Mouse (Mus musculus): ENCODE measurements around the gene Dnase1l3. TPM values are rescaled to one million over a fixed set of nuclear protein-coding genes. Genes with fewer than 3 reads are reported as not detected.

The Dnase1l3 gene
- polyA plus RNA-seq, 1 experiment from 2014 or later, result not detected

DNA sequence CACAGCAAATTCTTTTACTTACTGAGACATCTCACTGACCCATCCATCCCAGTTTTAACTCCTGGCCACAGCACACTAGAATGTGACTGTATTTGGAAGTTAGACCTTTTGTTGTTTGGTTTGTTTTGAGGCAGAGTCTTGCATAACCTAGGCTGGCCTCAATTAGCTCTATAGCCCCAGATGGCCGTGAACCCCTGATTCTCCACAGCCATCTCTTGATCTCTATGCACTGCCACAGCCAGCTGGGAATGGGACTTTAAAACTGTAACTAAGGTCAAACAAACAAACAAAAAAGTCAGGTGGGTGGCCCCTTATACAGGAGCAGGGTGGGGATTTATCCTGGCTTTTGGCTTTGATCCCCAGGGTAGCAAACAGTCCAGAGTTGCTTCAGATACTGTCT is 19.7 kb downstream of the Dnase1l3 start:
- H3K27ac ChIP-seq, result no peak overlapping the region
- no peak overlapping the region for H3K9ac ChIP-seq (replicated peaks)
- no peak overlapping the region for H3K4me2 ChIP-seq
- no peaks in the 10 kb centered on the region for H3K4me1 ChIP-seq (replicated peaks)
- WGBS, result 74% methylated on average over 1 of the region's 1 CpGs
- H3K27me3 ChIP-seq, result no peaks in the 10 kb centered on the region
- H3K36me3 ChIP-seq, result no peaks in the 10 kb centered on the region
- ATAC-seq (ENCODE audit: insufficient number of reproducible peaks, insufficient read depth, low FRiP score, low TSS enrichment, low read depth), result no peak
- no peaks in the 10 kb centered on the region for H3K9me3 ChIP-seq
- H3K4me3 ChIP-seq (replicated peaks), result no peak overlapping the region

DNA sequence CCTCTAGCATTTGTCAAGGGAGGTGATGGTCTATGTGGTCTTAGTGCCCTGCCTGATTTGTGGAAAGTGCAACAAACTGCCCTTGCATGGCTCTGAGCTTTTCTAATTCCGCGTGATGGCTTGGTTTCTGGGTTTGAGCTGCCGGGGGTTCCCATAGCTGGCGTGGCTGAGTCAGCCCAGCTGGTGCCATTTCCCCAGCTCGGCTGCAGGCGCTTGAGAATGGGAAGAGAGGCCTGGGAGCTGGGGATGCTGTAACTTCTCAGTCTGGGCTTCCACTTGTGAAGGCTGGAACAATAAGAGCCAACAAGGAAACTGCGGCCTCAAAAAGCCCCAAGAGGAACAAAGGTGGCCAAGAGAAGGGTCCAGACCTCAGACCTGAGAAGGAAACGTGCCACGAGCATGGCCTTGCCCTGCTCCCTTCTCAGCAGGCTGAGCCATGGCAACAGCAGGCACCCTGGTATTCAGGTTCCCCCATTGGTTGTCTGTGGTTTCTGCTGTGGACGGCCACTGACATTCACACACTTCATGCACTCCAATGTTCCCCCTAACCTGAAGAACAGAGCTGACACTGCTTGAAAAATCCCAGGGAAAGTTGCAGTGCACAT is 22.4 kb downstream of the Dnase1l3 start:
- H3K4me1 ChIP-seq (replicated peaks), result no peaks in the 10 kb centered on the region
- no peak overlapping the region for H3K9ac ChIP-seq (replicated peaks)
- no peaks in the 10 kb centered on the region; the same call in 1 of the 2 replicates for H3K27me3 ChIP-seq
- ATAC-seq (ENCODE audit: insufficient number of reproducible peaks, insufficient read depth, low FRiP score, low TSS enrichment, low read depth), result no peak
- H3K36me3 ChIP-seq, result no peaks in the 10 kb centered on the region
- no peak overlapping the region for H3K4me3 ChIP-seq (replicated peaks)
- whole genome bisulfite sequencing, result 63% methylated on average over 10 of the region's 10 CpGs
- no peak overlapping the region for H3K4me2 ChIP-seq
- H3K27ac ChIP-seq, result no peak overlapping the region
- H3K9me3 ChIP-seq, result no peaks in the 10 kb centered on the region

DNA sequence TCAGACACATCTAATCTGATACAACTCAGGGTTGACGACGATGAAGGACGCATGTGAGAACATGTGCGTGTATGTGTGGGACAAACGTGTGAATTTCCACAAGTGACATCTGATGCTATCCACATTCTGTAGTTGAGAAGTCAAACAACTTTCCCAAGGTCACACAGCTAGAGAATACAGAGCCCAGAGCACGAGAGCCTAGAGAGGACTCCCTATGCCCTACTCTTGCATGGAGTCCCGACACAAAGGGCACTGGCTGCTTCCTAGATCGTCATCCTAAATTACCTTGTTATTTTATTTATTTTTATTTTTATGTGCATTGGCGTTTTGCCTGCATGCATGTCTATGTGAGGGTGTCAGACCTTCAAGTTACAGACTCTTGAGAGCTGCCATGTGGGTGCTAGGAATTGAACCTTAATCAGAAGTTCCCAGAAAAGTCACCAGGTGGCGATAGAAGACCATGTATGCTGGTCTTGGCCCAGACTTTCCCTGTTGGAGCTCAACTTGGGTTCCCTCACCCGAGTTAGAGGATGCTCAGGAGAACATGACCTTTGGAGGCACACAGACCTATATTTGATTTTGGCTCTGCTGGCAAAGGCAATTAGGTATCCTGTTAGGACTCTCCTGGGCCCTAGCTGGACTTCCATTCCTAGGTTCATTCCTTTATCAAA is 30.0 kb downstream of the Dnase1l3 start:
- Histone ChIP-seq H3K27me3 (peaks cover 3% of the 10 kb centered on the region), H3K4me1 (replicated peaks) (peaks cover 13% of the 10 kb centered on the region; the same call in 1 of the 2 replicates), H3K9ac (replicated peaks) (no peak overlapping the region), H3K4me2 (no peak overlapping the region), H3K4me3 (replicated peaks) (no peak overlapping the region), H3K9me3 (no peaks in the 10 kb centered on the region), H3K27ac (no peak overlapping the region), H3K36me3 (no peaks in the 10 kb centered on the region)
- 0 out of 2 replicates have a peak, but pooled peaks have one; percentile 27 for ATAC-seq (ENCODE audit: insufficient number of reproducible peaks, insufficient read depth, low FRiP score, low TSS enrichment, low read depth)
- WGBS, result 54% methylated on average over 11 of the region's 11 CpGs

DNA sequence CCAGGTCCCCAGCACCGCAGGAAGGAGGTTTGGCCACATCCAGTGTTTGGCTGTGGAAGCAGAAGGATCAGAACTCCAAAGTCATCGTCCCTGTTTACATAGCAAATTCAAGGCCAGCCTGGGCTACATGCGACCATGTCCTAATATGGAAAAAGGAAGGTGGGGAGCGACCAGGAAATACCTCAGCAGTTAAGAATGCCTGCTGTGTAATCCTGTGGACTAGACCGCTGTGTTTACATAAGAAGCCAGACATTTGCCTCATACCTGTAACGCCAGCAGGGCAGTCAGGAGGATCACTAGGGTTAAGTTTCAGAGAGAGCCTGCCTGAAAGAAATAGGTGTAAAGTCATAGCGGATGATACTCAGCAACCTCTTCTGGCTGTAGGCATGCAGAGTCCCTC is 31.2 kb downstream of the Dnase1l3 start:
- Histone ChIP-seq H3K4me2 (no peak overlapping the region), H3K4me3 (replicated peaks) (no peak overlapping the region), H3K27ac (no peak overlapping the region), H3K36me3 (no peaks in the 10 kb centered on the region), H3K9me3 (no peaks in the 10 kb centered on the region), H3K27me3 (peaks cover 3% of the 10 kb centered on the region), H3K9ac (replicated peaks) (no peak overlapping the region), H3K4me1 (replicated peaks) (peaks cover 13% of the 10 kb centered on the region; the same call in 1 of the 2 replicates)
- no peak for ATAC-seq (ENCODE audit: insufficient number of reproducible peaks, insufficient read depth, low FRiP score, low TSS enrichment, low read depth)
- WGBS, result 58% methylated on average over 7 of the region's 7 CpGs

DNA sequence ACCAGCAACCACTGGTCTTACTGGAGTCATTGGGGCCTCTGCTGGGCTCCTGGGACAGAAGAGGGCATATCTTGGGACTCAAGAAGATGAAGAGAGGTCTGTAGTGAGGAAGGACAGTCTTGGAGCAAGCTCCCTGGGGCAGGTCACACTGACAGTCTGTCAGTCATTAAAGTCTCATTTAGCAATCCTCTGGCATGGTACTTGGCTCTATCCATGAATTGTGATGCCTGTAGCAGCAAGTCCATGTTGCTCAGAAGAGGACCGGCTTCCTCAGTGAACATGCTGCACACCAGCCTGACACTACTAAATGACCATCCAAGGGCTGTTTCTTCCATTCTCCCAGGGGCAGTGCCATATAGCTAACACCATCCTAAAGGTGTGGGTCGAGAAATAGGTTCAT is 31.7 kb downstream of the Dnase1l3 start:
- H3K4me3 ChIP-seq (replicated peaks), result no peak overlapping the region
- 85% methylated on average over 2 of the region's 2 CpGs for WGBS
- peaks cover 13% of the 10 kb centered on the region; the same call in 1 of the 2 replicates for H3K4me1 ChIP-seq (replicated peaks)
- no peak overlapping the region for H3K4me2 ChIP-seq
- H3K9me3 ChIP-seq, result no peaks in the 10 kb centered on the region
- ATAC-seq (ENCODE audit: insufficient number of reproducible peaks, insufficient read depth, low FRiP score, low TSS enrichment, low read depth), result no peak
- no peak overlapping the region for H3K27ac ChIP-seq
- H3K27me3 ChIP-seq, result peaks cover 3% of the 10 kb centered on the region
- H3K9ac ChIP-seq (replicated peaks), result no peak overlapping the region
- H3K36me3 ChIP-seq, result no peaks in the 10 kb centered on the region

DNA sequence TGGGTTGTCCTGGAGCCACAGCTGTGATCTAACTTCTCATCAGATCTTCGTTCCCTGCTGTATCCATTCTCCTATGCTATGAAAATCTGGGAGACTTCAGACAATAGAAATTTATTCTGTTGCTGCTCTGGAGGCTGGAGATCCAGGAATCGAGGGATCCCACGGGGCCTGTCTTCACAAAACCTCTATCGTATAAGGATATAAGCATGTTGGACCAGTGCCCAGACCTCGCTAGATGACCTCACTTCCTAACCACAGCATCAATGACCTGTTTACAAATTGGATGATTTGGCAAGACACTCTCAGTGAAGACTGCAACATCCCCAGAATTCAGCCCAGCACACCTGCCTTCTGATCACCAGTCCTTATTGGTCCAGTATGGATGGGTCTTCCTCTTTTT is 32.7 kb downstream of the Dnase1l3 start:
- no peaks in the 10 kb centered on the region for H3K36me3 ChIP-seq
- peaks cover 17% of the 10 kb centered on the region; the same call in 1 of the 2 replicates for H3K4me1 ChIP-seq (replicated peaks)
- 81% methylated on average over 5 of the region's 5 CpGs for WGBS

DNA sequence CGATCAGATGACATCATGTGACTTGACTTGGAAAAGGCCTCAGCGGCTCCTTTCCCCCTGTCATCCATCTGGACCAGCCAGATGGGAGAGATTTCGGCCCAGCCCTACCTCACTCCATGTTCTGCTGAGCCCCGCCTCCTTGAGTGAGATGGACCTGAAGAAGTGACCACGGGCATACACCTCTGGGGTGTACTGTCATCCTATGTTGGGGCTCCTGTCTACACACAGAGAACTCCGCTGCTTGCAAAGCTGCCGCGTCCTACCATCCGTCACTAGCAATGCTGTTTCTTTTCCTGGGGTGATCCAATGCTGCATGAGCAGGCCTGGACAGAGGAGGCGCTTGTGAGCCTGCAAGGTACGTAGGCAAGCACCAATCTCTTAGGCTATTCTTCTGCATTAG is 33.8 kb downstream of the Dnase1l3 start:
- H3K9ac ChIP-seq (replicated peaks), result no peak overlapping the region
- peaks cover 3% of the 10 kb centered on the region for H3K27me3 ChIP-seq
- WGBS, result 59% methylated on average over 11 of the region's 11 CpGs
- no peak for ATAC-seq (ENCODE audit: insufficient number of reproducible peaks, insufficient read depth, low FRiP score, low TSS enrichment, low read depth)
- H3K4me3 ChIP-seq (replicated peaks), result no peak overlapping the region
- H3K4me2 ChIP-seq, result no peak overlapping the region
- no peaks in the 10 kb centered on the region for H3K36me3 ChIP-seq
- H3K27ac ChIP-seq, result no peak overlapping the region
- no peaks in the 10 kb centered on the region for H3K9me3 ChIP-seq
- H3K4me1 ChIP-seq (replicated peaks), result peaks cover 17% of the 10 kb centered on the region; the same call in 1 of the 2 replicates

More for the DNA sequence above, 32.7 kb downstream of the Dnase1l3 start:
- Histone ChIP-seq H3K4me3 (replicated peaks) (no peak overlapping the region), H3K9ac (replicated peaks) (no peak overlapping the region), H3K27ac (no peak overlapping the region), H3K4me2 (no peak overlapping the region), H3K9me3 (no peaks in the 10 kb centered on the region), H3K27me3 (peaks cover 3% of the 10 kb centered on the region)
- no peak for ATAC-seq (ENCODE audit: insufficient number of reproducible peaks, insufficient read depth, low FRiP score, low TSS enrichment, low read depth)

DNA sequence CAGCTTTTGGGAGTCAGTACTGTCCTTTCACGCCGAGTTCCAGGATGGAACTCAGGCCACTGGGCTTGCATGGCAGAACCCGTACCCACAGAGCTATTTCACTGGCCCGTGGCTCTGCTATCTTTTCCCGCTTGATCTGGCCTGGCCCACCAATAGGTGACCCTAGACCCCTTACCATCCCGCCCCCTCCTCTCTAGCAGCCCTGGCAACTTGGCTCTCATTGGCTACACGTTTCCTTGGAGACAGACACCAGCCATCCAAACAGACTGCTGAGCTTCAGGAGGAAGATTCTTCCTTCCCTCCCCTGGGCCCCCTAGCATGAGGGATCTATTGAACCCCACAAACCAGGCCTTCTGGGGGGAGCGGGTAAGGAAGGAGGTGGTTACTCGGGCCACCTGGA is 37.3 kb downstream of the Dnase1l3 start, which contains the start of gene Gm45521:
TSS of gene Gm45521 (plus strand) at position 240 of the 400 bp plus-strand sequence.
- 59% methylated on average over 9 of the region's 9 CpGs for WGBS
- ATAC-seq (ENCODE audit: insufficient number of reproducible peaks, insufficient read depth, low FRiP score, low TSS enrichment, low read depth), result no peak
- Histone ChIP-seq H3K36me3 (peaks cover 2% of the 10 kb centered on the region; the same call in 1 of the 2 replicates), H3K9ac (replicated peaks) (no peak within 1 kb of the TSS), H3K4me1 (replicated peaks) (peaks cover 17% of the 10 kb centered on the region), H3K27ac (no peak within 1 kb of the TSS), H3K27me3 (no peaks in the 10 kb centered on the region; the same call in 1 of the 2 replicates), H3K4me2 (no peak within 1 kb of the TSS), H3K4me3 (replicated peaks) (no peak within 1 kb of the TSS), H3K9me3 (no peaks in the 10 kb centered on the region)

DNA sequence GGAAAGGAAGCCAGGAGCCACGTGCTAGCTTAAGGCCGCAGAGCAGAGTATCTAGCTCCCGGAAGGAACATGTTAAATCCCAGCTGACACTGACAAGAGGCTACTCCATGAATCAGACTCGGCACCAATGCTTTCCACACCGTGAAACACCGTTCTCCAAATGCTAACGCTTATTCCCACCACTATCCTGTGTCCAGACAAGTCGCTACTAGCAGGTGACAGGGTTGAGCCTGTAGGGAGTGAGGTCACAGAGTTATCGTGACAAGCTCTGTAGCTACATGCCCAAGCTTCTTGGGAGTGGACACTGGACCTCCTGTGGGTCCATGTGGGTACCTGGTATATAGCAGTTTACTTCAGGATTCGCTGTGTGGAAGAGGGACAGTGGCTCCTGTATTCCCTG is 37.9 kb downstream of the Dnase1l3 start:
- peaks cover 8% of the 10 kb centered on the region for H3K36me3 ChIP-seq
- H3K27me3 ChIP-seq, result no peaks in the 10 kb centered on the region
- no peak for ATAC-seq (ENCODE audit: insufficient number of reproducible peaks, insufficient read depth, low FRiP score, low TSS enrichment, low read depth)
- 78% methylated on average over 10 of the region's 10 CpGs for WGBS
- H3K4me3 ChIP-seq (replicated peaks), result no peak overlapping the region
- H3K9me3 ChIP-seq, result no peaks in the 10 kb centered on the region
- H3K4me1 ChIP-seq (replicated peaks), result peaks cover 19% of the 10 kb centered on the region
- H3K9ac ChIP-seq (replicated peaks), result no peak overlapping the region
- H3K27ac ChIP-seq, result no peak overlapping the region
- no peak overlapping the region for H3K4me2 ChIP-seq

DNA sequence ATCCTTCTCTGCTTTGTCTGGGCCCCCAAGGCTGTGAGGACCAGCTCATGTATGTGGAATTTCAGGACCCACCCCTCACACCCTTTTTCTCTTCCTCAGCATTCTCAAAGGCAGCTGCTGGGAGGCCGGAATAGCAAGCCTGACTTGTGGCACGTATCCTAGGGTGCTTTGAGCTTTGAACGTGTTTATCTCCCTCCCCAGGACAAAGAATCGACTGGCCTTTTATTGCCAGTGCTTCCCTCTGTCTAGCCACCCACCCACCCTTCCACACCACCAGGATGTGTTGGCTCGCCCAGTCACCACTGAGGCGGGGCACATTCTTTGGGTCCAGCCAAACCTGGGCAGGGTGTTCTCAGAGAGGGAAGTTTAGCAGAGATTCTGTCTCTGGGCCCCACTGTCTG is 40.3 kb downstream of the Dnase1l3 start:
- H3K27ac ChIP-seq, result peak overlapping the region; percentile 43; the same call in 1 of the 2 replicates

DNA sequence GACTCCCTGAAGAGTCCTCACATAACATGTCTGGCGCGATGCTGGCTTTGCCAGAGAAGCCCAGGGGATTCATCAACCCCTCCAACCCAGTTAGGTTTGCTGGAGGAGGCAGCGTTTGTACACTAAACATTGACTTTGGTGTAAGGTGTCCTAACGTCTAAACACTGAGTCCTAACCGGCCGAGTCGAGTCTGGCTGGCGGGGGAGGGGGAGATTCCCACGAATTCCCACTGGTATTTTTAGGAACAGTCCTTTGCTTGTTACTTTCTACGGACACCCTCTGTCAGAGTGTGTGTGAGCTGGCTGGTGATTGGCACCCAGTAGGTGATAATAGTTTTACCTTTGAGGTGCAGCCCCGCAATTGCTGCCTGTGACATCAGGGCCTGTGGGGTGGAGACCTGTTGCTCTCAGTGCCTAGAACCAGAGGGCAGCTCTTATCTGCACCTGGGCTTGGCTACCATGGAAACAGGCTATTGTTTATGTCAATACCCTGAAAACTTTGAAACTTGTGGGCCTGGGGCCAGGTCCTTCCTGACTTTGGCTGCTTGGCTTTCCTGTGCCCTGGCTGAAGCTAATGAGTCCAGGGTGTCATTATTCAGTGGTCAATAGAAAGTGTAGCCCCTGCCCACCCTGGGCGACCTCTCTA is 41.6 kb downstream of the Dnase1l3 start:
- ATAC-seq (ENCODE audit: insufficient number of reproducible peaks, insufficient read depth, low FRiP score, low TSS enrichment, low read depth), result no peak; the same call in 1 of the 2 replicates
- no peak overlapping the region for H3K4me2 ChIP-seq
- no peaks in the 10 kb centered on the region for H3K27me3 ChIP-seq
- H3K36me3 ChIP-seq, result peaks cover 45% of the 10 kb centered on the region
- H3K9me3 ChIP-seq, result no peaks in the 10 kb centered on the region
- no peak overlapping the region for H3K9ac ChIP-seq (replicated peaks)
- WGBS, result 13% methylated on average over 12 of the region's 12 CpGs
- peaks cover 19% of the 10 kb centered on the region for H3K4me1 ChIP-seq (replicated peaks)
- H3K4me3 ChIP-seq (replicated peaks), result no peak overlapping the region
- peak overlapping the region; percentile 4; the same call in 1 of the 2 replicates for H3K27ac ChIP-seq

More for the DNA sequence above, 40.3 kb downstream of the Dnase1l3 start:
- WGBS, result 43% methylated on average over 6 of the region's 6 CpGs
- Histone ChIP-seq H3K9me3 (no peaks in the 10 kb centered on the region), H3K36me3 (peaks cover 32% of the 10 kb centered on the region), H3K27me3 (no peaks in the 10 kb centered on the region), H3K4me3 (replicated peaks) (no peak overlapping the region), H3K4me1 (replicated peaks) (peaks cover 19% of the 10 kb centered on the region), H3K4me2 (no peak overlapping the region), H3K9ac (replicated peaks) (no peak overlapping the region)
- no peak for ATAC-seq (ENCODE audit: insufficient number of reproducible peaks, insufficient read depth, low FRiP score, low TSS enrichment, low read depth)
